Mouse (Mus musculus) A20 (cell line): ENCODE results near the gene Ecm2.
A peak's percentile ranks its signal among the peaks of the same experiment; 100 is the strongest.

Experiments
- DNase-seq: peaks from one replicate; pipeline ENCODE4 v3.0.0-alpha.2; 2011; ENCODE audit warnings: low read depth, low spot score

The Ecm2 gene

GRCm38 (mm10) chr13:49504510-49504909 lies at the start of gene Ecm2:
TSS of gene Ecm2 (plus strand) at chr13:49504810.
- DNase-seq, result no peak

GRCm38 (mm10) chr13:49460276-49460675 lies 44.3 kb upstream of the Ecm2 start:
- DNase-seq, result no peak

- no peak for DNase-seq
These were observed 43.8 kb upstream of the Ecm2 start for GRCm38 (mm10) chr13:49460692-49461414.

GRCm38 (mm10) chr13:49461458-49462132 lies 43.0 kb upstream of the Ecm2 start:
- DNase-seq, result no peak

GRCm38 (mm10) chr13:49462921-49463320 lies 41.7 kb upstream of the Ecm2 start:
- no peak for DNase-seq

GRCm38 (mm10) chr13:49465875-49466274 lies 38.7 kb upstream of the Ecm2 start:
- no peak for DNase-seq

GRCm38 (mm10) chr13:49466393-49467075 lies 38.1 kb upstream of the Ecm2 start:
- no peak for DNase-seq

- DNase-seq, result peak; percentile 40
These were observed 37.0 kb upstream of the Ecm2 start for GRCm38 (mm10) chr13:49467585-49467984.

GRCm38 (mm10) chr13:49469002-49469401 lies 35.6 kb upstream of the Ecm2 start:
- no peak for DNase-seq

- DNase-seq, result no peak
These were observed 34.3 kb upstream of the Ecm2 start for GRCm38 (mm10) chr13:49470319-49470718.

GRCm38 (mm10) chr13:49470806-49471205 lies 33.8 kb upstream of the Ecm2 start:
- no peak for DNase-seq

- DNase-seq, result no peak
These were observed 32.5 kb upstream of the Ecm2 start for GRCm38 (mm10) chr13:49471981-49472675.

GRCm38 (mm10) chr13:49472676-49473005 lies 32.0 kb upstream of the Ecm2 start:
- no peak for DNase-seq

GRCm38 (mm10) chr13:49477887-49478286 lies 26.7 kb upstream of the Ecm2 start:
- no peak for DNase-seq

- DNase-seq, result no peak
These were observed 25.7 kb upstream of the Ecm2 start for GRCm38 (mm10) chr13:49478851-49479374.

GRCm38 (mm10) chr13:49479399-49479798 lies 25.2 kb upstream of the Ecm2 start:
- DNase-seq, result no peak

GRCm38 (mm10) chr13:49480057-49480456 lies 24.6 kb upstream of the Ecm2 start:
- no peak for DNase-seq

- no peak for DNase-seq
These were observed 24.1 kb upstream of the Ecm2 start for GRCm38 (mm10) chr13:49480551-49480950.

GRCm38 (mm10) chr13:49485388-49485787 lies 19.2 kb upstream of the Ecm2 start:
- DNase-seq, result no peak

- DNase-seq, result no peak
These were observed 11.9 kb upstream of the Ecm2 start, which contains the start of gene Tes3-ps for GRCm38 (mm10) chr13:49492376-49493368. TSS of gene Tes3-ps (plus strand) at chr13:49493318.

- no peak for DNase-seq
These were observed 1.2 kb downstream of the Ecm2 start for GRCm38 (mm10) chr13:49505776-49506175.
